Comparison of ENCODE assay signal across 8 mouse cellular contexts in the genomic region with DNA sequence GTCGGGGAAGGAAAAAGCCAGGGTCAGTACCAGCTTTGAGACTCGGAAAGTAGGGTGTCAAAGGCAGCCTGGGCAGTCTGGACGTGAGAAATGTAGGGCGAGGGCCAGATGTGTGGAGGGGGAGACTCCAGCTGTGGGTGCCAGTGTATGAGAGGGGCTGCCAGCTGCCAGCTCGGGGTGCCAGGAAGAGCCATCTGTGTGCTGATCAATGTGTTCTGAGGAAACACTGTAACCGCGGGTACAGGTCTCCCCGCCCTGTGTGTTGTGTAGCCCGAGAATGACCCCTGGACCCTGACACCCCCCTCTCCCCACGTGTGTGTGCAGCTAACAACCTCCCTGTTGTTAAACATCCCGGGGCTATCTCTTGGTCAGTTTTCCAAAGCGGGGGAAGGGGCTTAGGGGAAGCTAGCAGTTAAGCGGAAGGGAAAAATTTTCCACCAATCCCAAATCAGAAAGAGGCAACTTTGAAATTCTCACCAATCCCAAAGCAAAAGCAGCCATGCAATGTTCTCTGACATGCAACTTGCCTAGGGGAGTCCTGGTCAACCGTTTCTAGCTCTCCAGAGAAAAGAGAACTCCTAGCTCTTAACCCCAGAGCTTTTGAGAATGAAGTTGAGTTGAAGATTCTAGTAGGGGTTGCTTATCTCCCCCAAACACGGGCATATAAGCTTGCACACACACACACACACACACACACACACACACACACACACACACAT. TPM values are rescaled to one million over a fixed set of nuclear protein-coding genes. Genes with fewer than 3 reads are reported as not detected.
DNase-seq lines count a peak whose midpoint lies in the region; ATAC-seq and TF ChIP-seq lines count a peak whose summit lies in the region.

No protein-coding gene starts in this region.

- no peaks in the 10 kb centered on the region for H3K36me3 ChIP-seq in heart, embryonic 13.5 days
- no peaks in the 10 kb centered on the region for H3K36me3 ChIP-seq in G1E (replicated peaks)
- no peaks in the 10 kb centered on the region for H3K36me3 ChIP-seq in forebrain, embryonic 11.5 days (ENCODE audit: control insufficient read depth, insufficient read depth, low read length)
- no peaks in the 10 kb centered on the region for H3K36me3 ChIP-seq in limb, embryonic 15.5 days

- peak overlapping the region; percentile 58 for H3K4me3 ChIP-seq in heart, embryonic 13.5 days
- peak overlapping the region; percentile 75 for H3K4me3 ChIP-seq in G1E (ENCODE audit: low read depth, low read length)
- peak overlapping the region; percentile 38 for H3K4me3 ChIP-seq in forebrain, embryonic 11.5 days (ENCODE audit: low read depth, low read length)
- H3K4me3 ChIP-seq in limb, embryonic 15.5 days = peak overlapping the region; percentile 57

- DNase-seq in heart, postnatal 14 days = no peak
- peak; percentile 39 for DNase-seq in G1E (ENCODE audit: low spot score)
- no peak for DNase-seq in forebrain, embryonic 11.5 days (ENCODE audit: low spot score)
- DNase-seq in thymus, postnatal 0 days (ENCODE audit: low spot score) = peak; percentile 79
- DNase-seq in left cerebral cortex, postnatal 25 days (ENCODE audit: low spot score in 2 of 2) = no peak
- no peak for DNase-seq in frontal cortex, postnatal 10 days (ENCODE audit: low spot score in 2 of 2)

- intact Hi-C loops in heart, postnatal 14 days (cut with DNase I) = loop anchor here (5.0 kb wide), 1 partner anchor 40 kb away; the partner anchor contains the start of gene C1qtnf5
- intact Hi-C loops in left cerebral cortex, postnatal 25 days (cut with DNase I) = loop anchor here (1.0 to 2.0 kb wide), 2 partner anchors 19 to 24 kb away; partner anchors contain the start of gene Thy1

- peak overlapping the region; percentile 78 for H3K9ac ChIP-seq in heart, embryonic 13.5 days
- peak overlapping the region; percentile 48; the same call in 1 of the 2 replicates for H3K9ac ChIP-seq in forebrain, embryonic 11.5 days (ENCODE audit: low read length)
- peak overlapping the region; percentile 55 for H3K9ac ChIP-seq in limb, embryonic 15.5 days

- H3K4me1 ChIP-seq in heart, embryonic 13.5 days = peaks cover 50% of the 10 kb centered on the region
- H3K4me1 ChIP-seq in G1E (ENCODE audit: insufficient read depth, low read depth, low read length) = peaks cover 39% of the 10 kb centered on the region
- peaks cover 15% of the 10 kb centered on the region for H3K4me1 ChIP-seq in forebrain, embryonic 11.5 days (replicated peaks; ENCODE audit: control insufficient read depth, insufficient read depth, low read length)
- peaks cover 35% of the 10 kb centered on the region for H3K4me1 ChIP-seq in limb, embryonic 15.5 days

- WGBS in heart, embryonic 13.5 days = 2% methylated on average over 15 of the region's 15 CpGs
- 8% methylated on average over 15 of the region's 15 CpGs for WGBS in forebrain, embryonic 11.5 days
- WGBS in limb, embryonic 15.5 days = 6% methylated on average over 15 of the region's 15 CpGs

- no peak for TF ChIP-seq CTCF in G1E (IDR thresholded peaks at IDR 0.05; ENCODE audit: low read depth, low read length)

- H3K27ac ChIP-seq in heart, embryonic 13.5 days (replicated peaks) = peak overlapping the region; percentile 8
- no peak overlapping the region for H3K27ac ChIP-seq in forebrain, embryonic 11.5 days (ENCODE audit: low read depth, low read length)
- peak overlapping the region; percentile 11; the same call in 1 of the 2 replicates for H3K27ac ChIP-seq in limb, embryonic 15.5 days

- H3K9me3 ChIP-seq in heart, embryonic 13.5 days = no peaks in the 10 kb centered on the region
- H3K9me3 ChIP-seq in G1E (replicated peaks) = no peaks in the 10 kb centered on the region
- H3K9me3 ChIP-seq in forebrain, embryonic 11.5 days (ENCODE audit: control insufficient read depth, low read length) = no peaks in the 10 kb centered on the region
- no peaks in the 10 kb centered on the region for H3K9me3 ChIP-seq in limb, embryonic 15.5 days

- H3K4me2 ChIP-seq in heart, embryonic 13.5 days = peak overlapping the region; percentile 78
- H3K4me2 ChIP-seq in forebrain, embryonic 11.5 days (ENCODE audit: low read depth, low read length, severe bottlenecking) = peak overlapping the region; percentile 78
- H3K4me2 ChIP-seq in limb, embryonic 15.5 days = peak overlapping the region; percentile 94

- 0 out of 2 replicates have a peak, but pooled peaks have one; percentile 3 for ATAC-seq in heart, embryonic 13.5 days (ENCODE audit: extremely low read depth, insufficient number of reproducible peaks, low FRiP score, low TSS enrichment)
- no peak for ATAC-seq in G1E (ENCODE audit: extremely low read depth, insufficient number of reproducible peaks, low FRiP score, poor library complexity, severe bottlenecking)
- peak; percentile 52 for ATAC-seq in forebrain, embryonic 11.5 days (replicated peaks; ENCODE audit: low FRiP score)
- ATAC-seq in limb, embryonic 15.5 days (ENCODE audit: insufficient number of reproducible peaks, low FRiP score, low TSS enrichment, low read depth) = peak; percentile 55

- H3K27me3 ChIP-seq in heart, embryonic 13.5 days (replicated peaks) = no peaks in the 10 kb centered on the region
- peaks cover 22% of the 10 kb centered on the region for H3K27me3 ChIP-seq in G1E (ENCODE audit: insufficient read depth, low read length)
- H3K27me3 ChIP-seq in forebrain, embryonic 11.5 days (ENCODE audit: control insufficient read depth, insufficient read depth, low read length) = no peaks in the 10 kb centered on the region; the same call in 1 of the 2 replicates
- peaks cover 7% of the 10 kb centered on the region; the same call in 1 of the 2 replicates for H3K27me3 ChIP-seq in limb, embryonic 15.5 days

RNA-seq across cellular contexts. Expression of gene Usp2, which starts 0.6 kb away (rescaled TPM):
- polyA plus RNA-seq in heart, embryonic 13.5 days (2015; fragmentation: Nextera tagmentation; extraction: Ambion mirVana) = 48.5 and 66.0 TPM in 2 replicates
- 100 to 1,000 TPM; 149 to 157 TPM for total RNA-seq in heart, postnatal 14 days (2021)
- total RNA-seq in G1E (2014; fragmentation: Nextera tagmentation) = 8.3 and 20.1 TPM in 2 replicates
- total RNA-seq in G1E (2017) = 8.6 and 12.3 TPM in 2 replicates
- 3.2 and 4.1 TPM in 2 replicates for polyA plus RNA-seq in G1E (2012)
- polyA plus RNA-seq in forebrain, embryonic 11.5 days (2014; fragmentation: Nextera tagmentation; extraction: Ambion mirVana) = 8.9 and 12.7 TPM in 2 replicates
- polyA plus RNA-seq in limb, embryonic 15.5 days (2015; fragmentation: Nextera tagmentation; extraction: Ambion mirVana) = 22.5 and 41.2 TPM in 2 replicates
- 7.4 and 13.1 TPM in 2 replicates for polyA plus RNA-seq in thymus, postnatal 0 days (2015; fragmentation: Nextera tagmentation; extraction: Ambion mirVana)
- 100 to 1,000 TPM in 1 of 2 experiments, 10 to 100 TPM in 1; 72.3 to 106 TPM for total RNA-seq in left cerebral cortex, postnatal 25 days (2021)

RNA-seq across cellular contexts. Expression of gene Thy1, which starts 24.2 kb away (rescaled TPM):
- polyA plus RNA-seq in heart, embryonic 13.5 days (2015; fragmentation: Nextera tagmentation; extraction: Ambion mirVana) = 0.47 and 0.98 TPM in 2 replicates
- 10 to 100 TPM; 27.1 to 57.0 TPM for total RNA-seq in heart, postnatal 14 days (2021)
- total RNA-seq in G1E (2014; fragmentation: Nextera tagmentation) = not detected in 2 replicates
- total RNA-seq in G1E (2017) = 0.12 TPM in 1 of 2 replicates, not detected in the other
- polyA plus RNA-seq in G1E (2012) = not detected in 2 replicates
- not detected in 2 replicates for polyA plus RNA-seq in forebrain, embryonic 11.5 days (2014; fragmentation: Nextera tagmentation; extraction: Ambion mirVana)
- polyA plus RNA-seq in limb, embryonic 15.5 days (2015; fragmentation: Nextera tagmentation; extraction: Ambion mirVana) = 14.0 and 18.8 TPM in 2 replicates
- polyA plus RNA-seq in thymus, postnatal 0 days (2015; fragmentation: Nextera tagmentation; extraction: Ambion mirVana) = 415 and 436 TPM in 2 replicates
- total RNA-seq in left cerebral cortex, postnatal 25 days (2021) = 100 to 1,000 TPM; 826 to 894 TPM

RNA-seq across cellular contexts. Expression of gene Mfrp, which starts 34.1 kb away (rescaled TPM):
- not detected in 2 replicates for polyA plus RNA-seq in heart, embryonic 13.5 days (2015; fragmentation: Nextera tagmentation; extraction: Ambion mirVana)
- total RNA-seq in heart, postnatal 14 days (2021) = not detected
- total RNA-seq in G1E (2014; fragmentation: Nextera tagmentation) = not detected in 2 replicates
- total RNA-seq in G1E (2017) = not detected in 2 replicates
- polyA plus RNA-seq in G1E (2012) = not detected in 2 replicates
- 0.11 TPM in 1 of 2 replicates, not detected in the other for polyA plus RNA-seq in forebrain, embryonic 11.5 days (2014; fragmentation: Nextera tagmentation; extraction: Ambion mirVana)
- polyA plus RNA-seq in limb, embryonic 15.5 days (2015; fragmentation: Nextera tagmentation; extraction: Ambion mirVana) = 0.10 and 0.20 TPM in 2 replicates
- not detected in 2 replicates for polyA plus RNA-seq in thymus, postnatal 0 days (2015; fragmentation: Nextera tagmentation; extraction: Ambion mirVana)
- total RNA-seq in left cerebral cortex, postnatal 25 days (2021) = 1 to 10 TPM in 1 of 2 experiments, under 1 TPM in 1; 0.55 to 1.6 TPM

RNA-seq across cellular contexts. Expression of gene C1qtnf5, which starts 39.6 kb away (rescaled TPM):
- polyA plus RNA-seq in heart, embryonic 13.5 days (2015; fragmentation: Nextera tagmentation; extraction: Ambion mirVana) = 1.1 and 2.1 TPM in 2 replicates
- 10 to 100 TPM; 15.2 to 19.5 TPM for total RNA-seq in heart, postnatal 14 days (2021)
- total RNA-seq in G1E (2014; fragmentation: Nextera tagmentation) (not detected in 2 replicates), G1E (2017) (0.29 TPM in 1 of 2 replicates, not detected in the other)
- polyA plus RNA-seq in G1E (2012) = 0.21 TPM in 1 of 2 replicates, not detected in the other
- 0.47 and 0.79 TPM in 2 replicates for polyA plus RNA-seq in forebrain, embryonic 11.5 days (2014; fragmentation: Nextera tagmentation; extraction: Ambion mirVana)
- polyA plus RNA-seq in limb, embryonic 15.5 days (2015; fragmentation: Nextera tagmentation; extraction: Ambion mirVana) = 8.5 and 9.4 TPM in 2 replicates
- polyA plus RNA-seq in thymus, postnatal 0 days (2015; fragmentation: Nextera tagmentation; extraction: Ambion mirVana) = 1.2 and 2.0 TPM in 2 replicates
- total RNA-seq in left cerebral cortex, postnatal 25 days (2021) = 10 to 100 TPM; 23.1 to 26.1 TPM

RNA-seq across cellular contexts. Expression of gene Gm49380, which starts 45.9 kb away (rescaled TPM):
- not detected in 2 replicates for polyA plus RNA-seq in heart, embryonic 13.5 days (2015; fragmentation: Nextera tagmentation; extraction: Ambion mirVana)
- under 1 TPM in 1 of 2 experiments, not detected in 1; 0.12 TPM for total RNA-seq in heart, postnatal 14 days (2021)
- total RNA-seq in G1E (2014; fragmentation: Nextera tagmentation) = not detected in 2 replicates
- total RNA-seq in G1E (2017) = 0.12 and 0.27 TPM in 2 replicates
- polyA plus RNA-seq in G1E (2012) = 0.15 TPM in 1 of 2 replicates, not detected in the other
- polyA plus RNA-seq in forebrain, embryonic 11.5 days (2014; fragmentation: Nextera tagmentation; extraction: Ambion mirVana) = 0.97 TPM in 1 of 2 replicates, not detected in the other
- polyA plus RNA-seq in limb, embryonic 15.5 days (2015; fragmentation: Nextera tagmentation; extraction: Ambion mirVana) = 0.27 and 0.28 TPM in 2 replicates
- 0.05 and 0.10 TPM in 2 replicates for polyA plus RNA-seq in thymus, postnatal 0 days (2015; fragmentation: Nextera tagmentation; extraction: Ambion mirVana)
- under 1 TPM; 0.14 to 0.27 TPM for total RNA-seq in left cerebral cortex, postnatal 25 days (2021)

Comparison
In these comparisons a context has a peak if more than half of its experiments do, and no peak if none do; other contexts are left out.
1. DNase-seq: peak in G1E (single experiment) and thymus, postnatal 0 days (single experiment); none in heart, postnatal 14 days (0 of 2), forebrain, embryonic 11.5 days (single experiment), left cerebral cortex, postnatal 25 days (0 of 2) and frontal cortex, postnatal 10 days (0 of 2).
2. RNA of gene Thy1, which starts 24.2 kb away (polyA plus RNA-seq): 415 to 436 TPM in thymus, postnatal 0 days; 14.0 to 18.8 TPM in limb, embryonic 15.5 days, 0.47 to 0.98 TPM in heart, embryonic 13.5 days, not detected in forebrain, embryonic 11.5 days and not detected in G1E; every median in the first group is over 10 times any median in the second.
3. Peak in every context shown above with its lines, with median percentiles within 50 percentile points of each other: H3K4me2 ChIP-seq, H3K4me3 ChIP-seq and H3K9ac ChIP-seq.